Mouse (Mus musculus) stomach, embryonic 16.5 days (tissue): ENCODE data around the gene Eef1a1. TPM values are rescaled to one million over a fixed set of nuclear protein-coding genes. Genes with fewer than 3 reads are reported as not detected.
"Not testable (repeated sequence)": the region's sequence is repeated elsewhere in the genome, so short reads cannot be mapped to it uniquely, and the experiment has no call there.

Experiments used
- ATAC-seq: fragments of 200-750 bp; cut with Nextera tagmentation; 2 replicates; pipeline ENCODE4 v1.8.0; 2017; ENCODE audit warnings: moderate number of reproducible peaks, moderate TSS enrichment; ENCODE audit not compliant: insufficient read depth, low FRiP score
- H3K27ac ChIP-seq: fragments of 300-500 bp; sonication (generic); 2 replicates; pipeline ENCODE4 v1.5.1; 2014; ENCODE audit warnings: low read length
- H3K27me3 ChIP-seq: fragments of 300-500 bp; sonication (generic); 2 replicates; pipeline ENCODE4 v1.6.1; 2014; ENCODE audit warnings: low read length, control low read depth, mixed read lengths; ENCODE audit not compliant: control insufficient read depth, insufficient read depth
- H3K36me3 ChIP-seq: fragments of 300-500 bp; sonication (generic); 2 replicates; pipeline ENCODE4 v1.6.1; 2014; ENCODE audit warnings: low read length; ENCODE audit not compliant: control insufficient read depth, insufficient read depth
- H3K4me1 ChIP-seq: fragments of 300-500 bp; sonication (generic); 2 replicates; pipeline ENCODE4 v1.6.1; 2014; ENCODE audit warnings: low read length, control low read depth, mixed read lengths; ENCODE audit not compliant: control insufficient read depth, insufficient read depth
- H3K4me2 ChIP-seq: fragments of 300-500 bp; sonication (generic); 2 replicates; pipeline ENCODE4 v1.6.1; 2014; ENCODE audit warnings: low read depth, low read length, mixed read lengths
- H3K4me3 ChIP-seq: fragments of 300-500 bp; sonication (generic); replicated peaks from 2 replicates; pipeline ENCODE4 v1.5.1; 2014; ENCODE audit warnings: mild to moderate bottlenecking, low read length
- H3K9ac ChIP-seq: fragments of 300-500 bp; sonication (generic); 2 replicates; pipeline ENCODE4 v1.6.1; 2014; ENCODE audit warnings: low read length
- H3K9me3 ChIP-seq: fragments of 300-500 bp; sonication (generic); replicated peaks from 2 replicates; pipeline ENCODE4 v1.6.1; 2016; ENCODE audit warnings: low read length, control low read depth; ENCODE audit not compliant: control insufficient read depth
- WGBS: fragments of 180-500 bp; shearing (Covaris S2); extraction: QIAGEN DNeasy Blood & Tissue Kit; methylation state at CpG from one replicate; pipeline ENCODE4 v1.1.7; 2014; 5-methylcytosine and 5-hydroxymethylcytosine counted together
- polyA plus RNA-seq: library from polyadenylated mRNA; unstranded; fragments of >200 nt; fragmentation: Nextera tagmentation; extraction: Ambion mirVana; gene quantifications from 2 replicates; pipeline ENCODE4 v1.2.1, GENCODE M21; 2015

Gene Eef1a1
- polyA plus RNA-seq, 1 experiment from 2014 or later: 4,219 TPM

- peak overlapping the region; percentile 21; the same call in 1 of the 2 replicates for H3K9ac ChIP-seq
- WGBS: 20% methylated on average over 6 of the region's 6 CpGs
- H3K36me3 ChIP-seq: no peaks in the 10 kb centered on the region
- ATAC-seq: no peak
- H3K4me3 ChIP-seq: no peak overlapping the region
- no peaks in the 10 kb centered on the region for H3K27me3 ChIP-seq
- 0 out of 2 replicates have a peak overlapping the region, but pooled peaks have one; percentile 20 for H3K4me2 ChIP-seq
- no peaks in the 10 kb centered on the region for H3K9me3 ChIP-seq
- 0 out of 2 replicates have a peak, but pooled peaks cover 6% of the 10 kb centered on the region for H3K4me1 ChIP-seq
- peak overlapping the region; percentile 57 for H3K27ac ChIP-seq
Measured at GRCm38 (mm10) chr9:78503223-78504079, 14.5 kb upstream of the Eef1a1 start.

GRCm38 (mm10) chr9:78501284-78501683 is 12.3 kb upstream of the Eef1a1 start:
- no peaks in the 10 kb centered on the region for H3K36me3 ChIP-seq
- H3K27ac ChIP-seq: no peak overlapping the region
- H3K4me2 ChIP-seq: no peak overlapping the region
- 89% methylated on average over 4 of the region's 4 CpGs for WGBS
- H3K9ac ChIP-seq: no peak overlapping the region
- H3K4me3 ChIP-seq: no peak overlapping the region
- ATAC-seq: no peak
- H3K27me3 ChIP-seq: no peaks in the 10 kb centered on the region
- H3K4me1 ChIP-seq: 0 out of 2 replicates have a peak, but pooled peaks cover 6% of the 10 kb centered on the region
- H3K9me3 ChIP-seq: no peaks in the 10 kb centered on the region

GRCm38 (mm10) chr9:78500386-78500785 is 11.4 kb upstream of the Eef1a1 start:
- Histone ChIP-seq H3K4me2 (no peak overlapping the region), H3K27ac (no peak overlapping the region), H3K4me1 (0 out of 2 replicates have a peak, but pooled peaks cover 6% of the 10 kb centered on the region), H3K36me3 (no peaks in the 10 kb centered on the region), H3K4me3 (no peak overlapping the region), H3K9ac (no peak overlapping the region), H3K9me3 (no peaks in the 10 kb centered on the region), H3K27me3 (no peaks in the 10 kb centered on the region)
- no peak for ATAC-seq
- WGBS: 64% methylated on average over 3 of the region's 3 CpGs

- WGBS: 83% methylated on average over 7 of the region's 7 CpGs
- Histone ChIP-seq H3K27ac (no peak overlapping the region), H3K36me3 (no peaks in the 10 kb centered on the region), H3K4me2 (no peak overlapping the region), H3K9ac (no peak overlapping the region), H3K27me3 (no peaks in the 10 kb centered on the region), H3K4me3 (no peak overlapping the region), H3K4me1 (0 out of 2 replicates have a peak, but pooled peaks cover 3% of the 10 kb centered on the region), H3K9me3 (no peaks in the 10 kb centered on the region)
- ATAC-seq: no peak
Measured at GRCm38 (mm10) chr9:78493171-78493570, 4.2 kb upstream of the Eef1a1 start.

- 0 out of 2 replicates have a peak, but pooled peaks cover 3% of the 10 kb centered on the region for H3K4me1 ChIP-seq
- H3K36me3 ChIP-seq: no peaks in the 10 kb centered on the region
- no peaks in the 10 kb centered on the region for H3K9me3 ChIP-seq
- ATAC-seq: no peak
- 77% methylated on average over 3 of the region's 3 CpGs for WGBS
- H3K27me3 ChIP-seq: no peaks in the 10 kb centered on the region
- H3K27ac ChIP-seq: no peak overlapping the region
- no peak overlapping the region for H3K9ac ChIP-seq
- H3K4me3 ChIP-seq: no peak overlapping the region
- no peak overlapping the region for H3K4me2 ChIP-seq
Measured at GRCm38 (mm10) chr9:78492254-78492653, 3.3 kb upstream of the Eef1a1 start.

- Histone ChIP-seq H3K36me3 (no peaks in the 10 kb centered on the region), H3K9me3 (no peaks in the 10 kb centered on the region), H3K27ac (no peak overlapping the region), H3K27me3 (no peaks in the 10 kb centered on the region), H3K9ac (no peak overlapping the region), H3K4me2 (no peak overlapping the region), H3K4me3 (no peak overlapping the region), H3K4me1 (0 out of 2 replicates have a peak, but pooled peaks cover 3% of the 10 kb centered on the region)
- WGBS: 58% methylated on average over 3 of the region's 3 CpGs
- no peak for ATAC-seq
Measured at GRCm38 (mm10) chr9:78491169-78491568, 2.2 kb upstream of the Eef1a1 start.

- not testable (repeated sequence) for H3K27me3 ChIP-seq, H3K4me1 ChIP-seq, H3K36me3 ChIP-seq, ATAC-seq, H3K9ac ChIP-seq, H3K27ac ChIP-seq, H3K4me3 ChIP-seq, H3K9me3 ChIP-seq, H3K4me2 ChIP-seq
- WGBS: 85% methylated on average over 5 of the region's 5 CpGs
Measured at GRCm38 (mm10) chr9:78488021-78488420, 930 bp downstream of the Eef1a1 start.

GRCm38 (mm10) chr9:78484660-78485059 is 4.3 kb downstream of the Eef1a1 start:
- no peak overlapping the region for H3K9ac ChIP-seq
- no peaks in the 10 kb centered on the region for H3K9me3 ChIP-seq
- WGBS: 64% methylated on average over 3 of the region's 3 CpGs
- H3K27me3 ChIP-seq: no peaks in the 10 kb centered on the region
- no peak overlapping the region for H3K27ac ChIP-seq
- no peak for ATAC-seq
- H3K4me1 ChIP-seq: peaks cover 8% of the 10 kb centered on the region; the same call in 1 of the 2 replicates
- no peaks in the 10 kb centered on the region for H3K36me3 ChIP-seq
- no peak overlapping the region for H3K4me3 ChIP-seq
- H3K4me2 ChIP-seq: no peak overlapping the region

GRCm38 (mm10) chr9:78482386-78482785 is 6.6 kb downstream of the Eef1a1 start:
- WGBS: 14% methylated on average over 3 of the region's 3 CpGs
- Histone ChIP-seq H3K27ac (peak overlapping the region; percentile 99), H3K9me3 (no peaks in the 10 kb centered on the region), H3K4me3 (peak overlapping the region; percentile 62), H3K4me2 (peak overlapping the region; percentile 57), H3K4me1 (peaks cover 8% of the 10 kb centered on the region), H3K36me3 (peaks cover 16% of the 10 kb centered on the region), H3K9ac (peak overlapping the region; percentile 86), H3K27me3 (no peaks in the 10 kb centered on the region)
- ATAC-seq: no peak
